9 mouse cellular contexts compared by ENCODE assay signal in genomic region chr10:59814505-59815155, GRCm38 (mm10).
DNase-seq lines count a peak whose midpoint lies in the region; ATAC-seq and TF ChIP-seq lines count a peak whose summit lies in the region.
"Had no signal": no experiment of that assay in that cellular context is flagged by ENCODE, and none has a peak within 500 bp of the region (broad histone marks: within the 10 kb centered on the region; RNA-seq: fewer than 3 reads in every experiment).

No protein-coding gene starts in this region.

- H3K4me1 ChIP-seq in heart, embryonic 11.5 days (ENCODE audit: control insufficient read depth, insufficient read depth, low read length) = peaks cover 5% of the 10 kb centered on the region
- no peaks in the 10 kb centered on the region for H3K4me1 ChIP-seq in lung, postnatal 0 days (ENCODE audit: insufficient read depth, low read depth, low read length)

- H3K9me3 ChIP-seq in heart, embryonic 11.5 days (replicated peaks; ENCODE audit: control insufficient read depth, low read length) = no peaks in the 10 kb centered on the region
- no peaks in the 10 kb centered on the region for H3K9me3 ChIP-seq in lung, postnatal 0 days (ENCODE audit: low read length)
- H3K9me3 ChIP-seq: embryonic facial prominence, embryonic 13.5 days had no signal

- H3K27ac ChIP-seq in heart, embryonic 11.5 days (ENCODE audit: low read depth, low read length) = no peak overlapping the region
- H3K27ac ChIP-seq in lung, postnatal 0 days (ENCODE audit: low read length) = no peak overlapping the region
- H3K27ac ChIP-seq: embryonic facial prominence, embryonic 13.5 days had no signal

- H3K27me3 ChIP-seq in heart, embryonic 11.5 days (ENCODE audit: control insufficient read depth, insufficient read depth, low read length) = no peaks in the 10 kb centered on the region
- no peaks in the 10 kb centered on the region for H3K27me3 ChIP-seq in lung, postnatal 0 days (replicated peaks; ENCODE audit: insufficient read depth, low read length)
- H3K27me3 ChIP-seq: embryonic facial prominence, embryonic 13.5 days had no signal

- H3K9ac ChIP-seq in heart, embryonic 11.5 days (ENCODE audit: low read depth, low read length) = no peak overlapping the region
- no peak overlapping the region for H3K9ac ChIP-seq in lung, postnatal 0 days (replicated peaks; ENCODE audit: low read depth)
- H3K9ac ChIP-seq: embryonic facial prominence, embryonic 13.5 days had no signal

- no peak overlapping the region for H3K4me3 ChIP-seq in heart, embryonic 11.5 days (ENCODE audit: low read depth, low read length)
- H3K4me3 ChIP-seq in lung, postnatal 0 days (ENCODE audit: low read depth, low read length) = no peak overlapping the region
- H3K4me3 ChIP-seq: embryonic facial prominence, embryonic 13.5 days had no signal

- H3K36me3 ChIP-seq in heart, embryonic 11.5 days (ENCODE audit: control insufficient read depth, insufficient read depth, low read length) = no peaks in the 10 kb centered on the region
- no peaks in the 10 kb centered on the region for H3K36me3 ChIP-seq in lung, postnatal 0 days (ENCODE audit: insufficient read depth, low read length)

- no peak for ATAC-seq in heart, embryonic 11.5 days (replicated peaks; ENCODE audit: insufficient number of reproducible peaks, low FRiP score, low TSS enrichment)
- ATAC-seq in hematopoietic stem cell, adult 5-6 weeks (replicated peaks in 1 of 2; ENCODE audit: insufficient read depth in 1 of 2, low FRiP score in 2 of 2, low TSS enrichment in 1 of 2, low read depth in 1 of 2, poor library complexity in 2 of 2, severe bottlenecking in 2 of 2) = peak; percentile 24 to 57; a peak in 2 of 4 replicates
- ATAC-seq in lung, postnatal 0 days = peak; percentile 63

- WGBS in heart, embryonic 11.5 days (ENCODE audit: insufficient replicate concordance) = 62% methylated on average over 7 of the region's 7 CpGs
- WGBS in lung, postnatal 0 days = 68% methylated on average over 7 of the region's 7 CpGs

- peak; percentile 84 for TF ChIP-seq CTCF in lung, postnatal 0 days (IDR thresholded peaks at IDR 0.05)

- peak; percentile 75 to 81 for DNase-seq in heart, adult 18-20 months
- DNase-seq in 416B (ENCODE audit: low read depth) = peak; percentile 75
- DNase-seq in adipocyte (ENCODE audit: low spot score) = peak; percentile 41
- peak; percentile 32 for DNase-seq in embryo, embryonic 9.5 days (ENCODE audit: extremely low spot score)
- peak; percentile 73 for DNase-seq in lung, postnatal 0 days (ENCODE audit: low spot score)
- peak; percentile 55 for DNase-seq in thymus, postnatal 0 days (ENCODE audit: low spot score)

- no peak overlapping the region for H3K4me2 ChIP-seq in heart, embryonic 11.5 days
- no peak overlapping the region for H3K4me2 ChIP-seq in lung, postnatal 0 days (replicated peaks; ENCODE audit: low read depth, low read length)
- H3K4me2 ChIP-seq: embryonic facial prominence, embryonic 13.5 days had no signal

- TF ChIP-seq EP300 in lung, postnatal 0 days (IDR thresholded peaks at IDR 0.05) = no peak
